Mouse (Mus musculus): ENCODE data around the gene H2afy. TPM values are rescaled to one million over a fixed set of nuclear protein-coding genes. Genes with fewer than 3 reads are reported as not detected.

Gene H2afy
- total RNA-seq, 2 experiments from 2014 or later: 76.6 to 79.5 TPM

- intact Hi-C loops (cut with DNase I): loop anchor here (2.0 to 5.0 kb wide), 4 partner anchors 15 to 79 kb away; partner anchors contain the start of gene H2afy
- peak; percentile 75 to 80 for DNase-seq
Measured at GRCm38 (mm10) chr13:56151404-56152226, 15.5 kb upstream of the H2afy start.

GRCm38 (mm10) chr13:56145523-56145922 is 9.4 kb upstream of the H2afy start:
- peak in 1 of 2 experiments; percentile 62 for DNase-seq
- intact Hi-C loops (cut with DNase I): no loop called here

- intact Hi-C loops (cut with DNase I): no loop called here
- DNase-seq: no peak
Measured at GRCm38 (mm10) chr13:56144021-56144420, 7.9 kb upstream of the H2afy start.

- DNase-seq: no peak
- intact Hi-C loops (cut with DNase I): no loop called here
Measured at GRCm38 (mm10) chr13:56143151-56143513, 7.0 kb upstream of the H2afy start.

- DNase-seq: no peak
- intact Hi-C loops (cut with DNase I): no loop called here
Measured at GRCm38 (mm10) chr13:56142382-56143150, 6.4 kb upstream of the H2afy start.

- intact Hi-C loops (cut with DNase I): no loop called here
- no peak for DNase-seq
Measured at GRCm38 (mm10) chr13:56139167-56139751, 3.1 kb upstream of the H2afy start.

- peak; percentile 94 for DNase-seq
- intact Hi-C loops (cut with DNase I): loop anchor here (2.0 kb wide), 1 partner anchor 15 kb away; no protein-coding TSS in a partner anchor
Measured at GRCm38 (mm10) chr13:56135231-56136052, 719 bp downstream of the H2afy start.

GRCm38 (mm10) chr13:56134631-56135181 is 1.5 kb downstream of the H2afy start:
- DNase-seq: peak in 1 of 2 experiments; percentile 59
- intact Hi-C loops (cut with DNase I): no loop called here

- intact Hi-C loops (cut with DNase I): no loop called here
- no peak for DNase-seq
Measured at GRCm38 (mm10) chr13:56134031-56134430, 2.1 kb downstream of the H2afy start.

- intact Hi-C loops (cut with DNase I): no loop called here
- DNase-seq: no peak
Measured at GRCm38 (mm10) chr13:56132941-56133340, 3.2 kb downstream of the H2afy start.

- intact Hi-C loops (cut with DNase I): no loop called here
- DNase-seq: no peak
Measured at GRCm38 (mm10) chr13:56132326-56132936, 3.7 kb downstream of the H2afy start.

GRCm38 (mm10) chr13:56130544-56130943 is 5.6 kb downstream of the H2afy start:
- DNase-seq: no peak
- intact Hi-C loops (cut with DNase I): no loop called here

- DNase-seq: no peak
- intact Hi-C loops (cut with DNase I): no loop called here
Measured at GRCm38 (mm10) chr13:56129578-56129977, 6.6 kb downstream of the H2afy start.

- no peak for DNase-seq
- intact Hi-C loops (cut with DNase I): no loop called here
Measured at GRCm38 (mm10) chr13:56129014-56129413, 7.1 kb downstream of the H2afy start.

- no peak for DNase-seq
- intact Hi-C loops (cut with DNase I): no loop called here
Measured at GRCm38 (mm10) chr13:56125632-56126031, 10.5 kb downstream of the H2afy start.

GRCm38 (mm10) chr13:56123075-56123474 is 13.1 kb downstream of the H2afy start:
- no peak for DNase-seq
- intact Hi-C loops (cut with DNase I): no loop called here

GRCm38 (mm10) chr13:56117991-56118765 is 18.0 kb downstream of the H2afy start:
- peak; percentile 52 to 62 for DNase-seq
- intact Hi-C loops (cut with DNase I): no loop called here

GRCm38 (mm10) chr13:56115906-56116305 is 20.3 kb downstream of the H2afy start:
- DNase-seq: no peak
- intact Hi-C loops (cut with DNase I): no loop called here

GRCm38 (mm10) chr13:56115386-56115785 is 20.8 kb downstream of the H2afy start:
- intact Hi-C loops (cut with DNase I): no loop called here
- DNase-seq: peak; percentile 68 to 69
